Comparison of ENCODE assay signal across 10 mouse cellular contexts in the genomic region with DNA sequence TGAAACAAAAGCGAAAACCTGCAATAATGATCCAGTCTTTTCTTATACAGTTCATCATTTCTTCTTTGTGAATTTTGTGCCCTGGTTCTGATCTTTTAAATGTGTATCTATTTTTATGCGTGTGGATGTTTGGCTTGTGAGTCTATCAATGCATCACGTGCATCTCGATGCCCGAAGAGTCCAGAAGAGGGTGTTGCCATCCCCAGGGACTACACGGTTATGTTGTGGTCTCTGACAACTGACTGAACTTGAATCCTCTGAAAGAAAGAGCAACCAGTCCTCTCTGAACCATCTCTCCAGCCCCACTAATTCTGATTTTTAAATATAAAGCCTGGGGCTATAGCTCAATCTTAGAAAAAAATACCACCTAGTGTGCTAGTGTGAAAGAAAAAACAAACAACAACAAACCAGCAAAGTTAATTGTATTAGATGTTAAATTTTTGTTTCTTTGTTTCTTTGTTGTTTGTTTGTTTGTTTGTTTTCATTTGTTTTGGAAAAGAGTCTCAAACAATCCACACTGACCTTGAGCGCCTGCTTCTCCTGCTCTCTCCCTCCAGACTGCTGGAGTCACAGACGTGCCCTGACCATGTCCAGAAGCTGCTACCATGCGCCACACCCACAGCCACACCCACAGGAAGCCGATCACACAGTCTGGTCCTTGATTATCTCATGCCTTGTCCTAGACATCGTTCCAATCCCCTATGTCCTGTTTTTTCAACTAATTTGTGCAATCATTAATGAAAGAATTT. TPM values are rescaled to one million over a fixed set of nuclear protein-coding genes. Genes with fewer than 3 reads are reported as not detected.
DNase-seq lines count a peak whose midpoint lies in the region; ATAC-seq lines count a peak whose summit lies in the region.
"Had no signal": no experiment of that assay in that cellular context is flagged by ENCODE, and none has a peak within 500 bp of the region (broad histone marks: within the 10 kb centered on the region; RNA-seq: fewer than 3 reads in every experiment).

No protein-coding gene starts in this region.

- peak; percentile 38 for DNase-seq in thymus, postnatal 14 days
- DNase-seq in thymus, postnatal 25 days, result no peak
- no peak for DNase-seq in left cerebral cortex, postnatal 4 days
- DNase-seq in cerebellum, postnatal 25 days, result no peak
- DNase-seq in adrenal gland, postnatal 14 days, result no peak
- DNase-seq: cerebellum, adult 9-11 months had no signal

- no peaks in the 10 kb centered on the region for H3K9me3 ChIP-seq in erythroblast, embryonic 14.5 days (ENCODE audit: control insufficient read depth, low read length)
- H3K9me3 ChIP-seq: limb, embryonic 15.5 days; neural tube, embryonic 15.5 days had no signal

- peak; percentile 84 for ATAC-seq in megakaryocyte, adult 5-6 weeks (ENCODE audit: poor library complexity, severe bottlenecking)

- peaks cover 29% of the 10 kb centered on the region for H3K4me1 ChIP-seq in erythroblast, embryonic 14.5 days (ENCODE audit: control insufficient read depth)
- H3K4me1 ChIP-seq: neural tube, embryonic 15.5 days had no signal

- peak overlapping the region; percentile 33 for H3K4me3 ChIP-seq in erythroblast, embryonic 14.5 days (replicated peaks)
- H3K4me3 ChIP-seq: limb, embryonic 15.5 days; neural tube, embryonic 15.5 days had no signal

- intact Hi-C loops in left cerebral cortex, postnatal 4 days (cut with DNase I), result no loop called here

- no peaks in the 10 kb centered on the region for H3K36me3 ChIP-seq in erythroblast, embryonic 14.5 days (ENCODE audit: control insufficient read depth)
- H3K36me3 ChIP-seq: limb, embryonic 15.5 days; neural tube, embryonic 15.5 days had no signal

- peaks cover 4% of the 10 kb centered on the region for H3K27me3 ChIP-seq in erythroblast, embryonic 14.5 days (ENCODE audit: control insufficient read depth)
- H3K27me3 ChIP-seq: limb, embryonic 15.5 days; neural tube, embryonic 15.5 days had no signal

RNA-seq across cellular contexts. Expression of gene 4930523C07Rik, which starts 18.9 kb away (rescaled TPM):
- 3.7 and 4.4 TPM in 2 replicates for polyA plus RNA-seq in erythroblast, embryonic 14.5 days (2012)
- 54.6 and 66.3 TPM in 2 replicates for total RNA-seq in megakaryocyte, adult 5-6 weeks (2015)
- total RNA-seq in megakaryocyte, adult 5-6 weeks (2017), result 48.8 and 62.2 TPM in 2 replicates
- 1 to 10 TPM; 2.3 to 3.2 TPM for total RNA-seq in left cerebral cortex, postnatal 4 days (2021)
- total RNA-seq in adrenal gland, postnatal 14 days (2021), result 24.5 and 39.8 TPM in 2 replicates
